Comparison of ENCODE assay signal across 8 mouse cellular contexts in genomic region chr9:48354122-48354521, GRCm38 (mm10). TPM values are rescaled to one million over a fixed set of nuclear protein-coding genes. Genes with fewer than 3 reads are reported as not detected.
DNase-seq lines count a peak whose midpoint lies in the region; ATAC-seq and TF ChIP-seq lines count a peak whose summit lies in the region.

No protein-coding gene starts in this region.

- WGBS in heart, adult 2 months = 49% methylated on average over 4 of the region's 4 CpGs
- 73% methylated on average over 4 of the region's 4 CpGs for WGBS in heart, embryonic 11.5 days (ENCODE audit: insufficient replicate concordance)
- WGBS in neural tube, embryonic 15.5 days = 68% methylated on average over 4 of the region's 4 CpGs

- peaks cover 21% of the 10 kb centered on the region for H3K4me1 ChIP-seq in heart, adult 2 months (ENCODE audit: control insufficient read depth, insufficient read depth, low read length)
- no peaks in the 10 kb centered on the region for H3K4me1 ChIP-seq in heart, embryonic 11.5 days (ENCODE audit: control insufficient read depth, insufficient read depth, low read length)
- H3K4me1 ChIP-seq in megakaryocyte, embryonic 14.5 days = peaks cover 83% of the 10 kb centered on the region
- H3K4me1 ChIP-seq in neural tube, embryonic 15.5 days = no peaks in the 10 kb centered on the region

- H3K79me2 ChIP-seq in heart, adult 2 months (replicated peaks; ENCODE audit: control insufficient read depth, insufficient read depth, low read length) = peaks cover 2% of the 10 kb centered on the region; the same call in 1 of the 2 replicates

- no peak for DNase-seq in heart, adult 2 months
- peak; percentile 19 for DNase-seq in heart, postnatal 4 days
- no peak for DNase-seq in urinary bladder, postnatal 25 days (ENCODE audit: low spot score)
- DNase-seq in left cerebral cortex, adult 11 months (ENCODE audit: low spot score) = no peak

- ATAC-seq in heart, embryonic 11.5 days (replicated peaks; ENCODE audit: insufficient number of reproducible peaks, low FRiP score, low TSS enrichment) = no peak
- no peak for ATAC-seq in megakaryocyte, adult 5-6 weeks (ENCODE audit: poor library complexity, severe bottlenecking)
- no peak for ATAC-seq in neural tube, embryonic 15.5 days (ENCODE audit: low FRiP score)

- no peak for TF ChIP-seq POLR2A in heart, adult 2 months (IDR thresholded peaks at IDR 0.05; ENCODE audit: insufficient read depth, low read depth, low read length)

- no peak overlapping the region for H3K4me3 ChIP-seq in heart, adult 2 months
- H3K4me3 ChIP-seq in heart, embryonic 11.5 days (ENCODE audit: low read depth, low read length) = no peak overlapping the region
- peak overlapping the region; percentile 56 for H3K4me3 ChIP-seq in megakaryocyte, embryonic 14.5 days (replicated peaks)
- no peak overlapping the region for H3K4me3 ChIP-seq in neural tube, embryonic 15.5 days (replicated peaks)

- H3K4me2 ChIP-seq in heart, embryonic 11.5 days = no peak overlapping the region
- no peak overlapping the region for H3K4me2 ChIP-seq in neural tube, embryonic 15.5 days

- peak overlapping the region; percentile 91 for H3K27ac ChIP-seq in heart, adult 2 months
- H3K27ac ChIP-seq in heart, embryonic 11.5 days (ENCODE audit: low read depth, low read length) = no peak overlapping the region
- H3K27ac ChIP-seq in neural tube, embryonic 15.5 days (replicated peaks) = 0 out of 2 replicates have a peak overlapping the region, but pooled peaks have one; percentile 19

- intact Hi-C loops in heart, adult 2 months (cut with DNase I) = loop anchor here (1.0 kb wide), 1 partner anchor 51 kb away; no protein-coding TSS in a partner anchor

- H3K9me3 ChIP-seq in heart, embryonic 11.5 days (replicated peaks; ENCODE audit: control insufficient read depth, low read length) = no peaks in the 10 kb centered on the region
- no peaks in the 10 kb centered on the region for H3K9me3 ChIP-seq in megakaryocyte, embryonic 14.5 days
- no peaks in the 10 kb centered on the region for H3K9me3 ChIP-seq in neural tube, embryonic 15.5 days (replicated peaks)

- TF ChIP-seq EP300 in heart, adult 2 months (IDR thresholded peaks at IDR 0.05; ENCODE audit: insufficient read depth, low read depth, low read length) = no peak

- H3K27me3 ChIP-seq in heart, adult 2 months (ENCODE audit: control insufficient read depth, insufficient read depth, low read length) = no peaks in the 10 kb centered on the region
- H3K27me3 ChIP-seq in heart, embryonic 11.5 days (ENCODE audit: control insufficient read depth, insufficient read depth, low read length) = no peaks in the 10 kb centered on the region
- no peaks in the 10 kb centered on the region for H3K27me3 ChIP-seq in megakaryocyte, embryonic 14.5 days (replicated peaks)
- no peaks in the 10 kb centered on the region for H3K27me3 ChIP-seq in neural tube, embryonic 15.5 days (replicated peaks)

- TF ChIP-seq CTCF in heart, adult 2 months (IDR thresholded peaks at IDR 0.05) = no peak

- no peak overlapping the region for H3K9ac ChIP-seq in heart, adult 2 months (ENCODE audit: low read depth, low read length)
- no peak overlapping the region for H3K9ac ChIP-seq in heart, embryonic 11.5 days (ENCODE audit: low read depth, low read length)
- no peak overlapping the region for H3K9ac ChIP-seq in neural tube, embryonic 15.5 days (replicated peaks)

- peaks cover 23% of the 10 kb centered on the region for H3K36me3 ChIP-seq in heart, adult 2 months (ENCODE audit: control insufficient read depth, insufficient read depth, low read length)
- no peaks in the 10 kb centered on the region for H3K36me3 ChIP-seq in heart, embryonic 11.5 days (ENCODE audit: control insufficient read depth, insufficient read depth, low read length)
- H3K36me3 ChIP-seq in megakaryocyte, embryonic 14.5 days (replicated peaks; ENCODE audit: low read length) = peaks cover 17% of the 10 kb centered on the region
- H3K36me3 ChIP-seq in neural tube, embryonic 15.5 days = no peaks in the 10 kb centered on the region

RNA-seq across cellular contexts. Expression of gene Nxpe2, which starts 0.9 kb away (rescaled TPM):
- total RNA-seq in heart, adult 2 months (2021) = 1 to 10 TPM; 1.8 to 2.1 TPM
- polyA plus RNA-seq in heart, adult 2 months (2012; rRNA removed) = 1.9 and 3.5 TPM in 2 replicates
- polyA plus RNA-seq in heart, embryonic 11.5 days (2014; fragmentation: Nextera tagmentation; extraction: Ambion mirVana) = 1.8 and 4.6 TPM in 2 replicates
- polyA plus RNA-seq in megakaryocyte, embryonic 14.5 days (2012; ENCODE audit: insufficient read depth, low replicate concordance) = 1.3 TPM in 1 of 2 replicates, not detected in the other
- total RNA-seq in megakaryocyte, adult 5-6 weeks (2015) = 6.7 and 12.1 TPM in 2 replicates
- 1.6 and 9.4 TPM in 2 replicates for total RNA-seq in megakaryocyte, adult 5-6 weeks (2017)
- total RNA-seq in heart, postnatal 4 days (2021) = 1 to 10 TPM; 1.7 to 1.8 TPM
- 0.28 and 0.60 TPM in 2 replicates for polyA plus RNA-seq in neural tube, embryonic 15.5 days (2015; fragmentation: Nextera tagmentation; extraction: Ambion mirVana)
